Mouse (Mus musculus): ENCODE data around the gene Trim67. TPM values are rescaled to one million over a fixed set of nuclear protein-coding genes. Genes with fewer than 3 reads are reported as not detected.

Gene Trim67
- polyA plus RNA-seq, 2 experiments, result 0.03 to 0.05 TPM

GRCm38 (mm10) chr8:124810056-124810610 lies 17.2 kb downstream of the Trim67 start:
- H3K9me3 ChIP-seq (ENCODE audit: control insufficient read depth, low read length), result no peaks in the 10 kb centered on the region
- ATAC-seq (ENCODE audit: insufficient read depth), result no peak
- no peaks in the 10 kb centered on the region for H3K36me3 ChIP-seq (replicated peaks; ENCODE audit: control insufficient read depth, insufficient read depth, low read depth)
- WGBS (ENCODE audit: insufficient replicate concordance), result 24% methylated on average over 5 of the region's 5 CpGs
- H3K4me2 ChIP-seq (ENCODE audit: low read depth), result no peak overlapping the region
- no peak overlapping the region for H3K27ac ChIP-seq
- no peak for DNase-seq (ENCODE audit: low read depth in 3 of 3, low spot score in 3 of 3)
- no peak overlapping the region for H3K4me3 ChIP-seq (ENCODE audit: insufficient read depth in 1 of 2, low read depth in 2 of 2, low read length in 2 of 2)
- TF ChIP-seq EP300 (IDR thresholded peaks at IDR 0.05; ENCODE audit: low read depth), result no peak
- peak; percentile 53 for TF ChIP-seq CTCF (IDR thresholded peaks at IDR 0.05; ENCODE audit: low read depth)
- no peaks in the 10 kb centered on the region for H3K27me3 ChIP-seq (ENCODE audit: control insufficient read depth, insufficient read depth, low read length)
- no peak overlapping the region for H3K9ac ChIP-seq (replicated peaks)
- H3K4me1 ChIP-seq (replicated peaks; ENCODE audit: control insufficient read depth in 2 of 2, insufficient read depth in 2 of 2, low read length in 1 of 2), result no peaks in the 10 kb centered on the region

GRCm38 (mm10) chr8:124810689-124811394 lies 17.9 kb downstream of the Trim67 start:
- Histone ChIP-seq H3K27ac (no peak overlapping the region), H3K4me3 (ENCODE audit: insufficient read depth in 1 of 2, low read depth in 2 of 2, low read length in 2 of 2) (no peak overlapping the region), H3K36me3 (replicated peaks; ENCODE audit: control insufficient read depth, insufficient read depth, low read depth) (no peaks in the 10 kb centered on the region), H3K9ac (replicated peaks) (no peak overlapping the region), H3K4me1 (replicated peaks; ENCODE audit: control insufficient read depth in 2 of 2, insufficient read depth in 2 of 2, low read length in 1 of 2) (no peaks in the 10 kb centered on the region), H3K9me3 (ENCODE audit: control insufficient read depth, low read length) (no peaks in the 10 kb centered on the region), H3K4me2 (ENCODE audit: low read depth) (no peak overlapping the region), H3K27me3 (ENCODE audit: control insufficient read depth, insufficient read depth, low read length) (no peaks in the 10 kb centered on the region)
- ATAC-seq (ENCODE audit: insufficient read depth) (no peak), DNase-seq (ENCODE audit: low read depth in 3 of 3, low spot score in 3 of 3) (no peak)
- no peak for TF ChIP-seq EP300 (IDR thresholded peaks at IDR 0.05; ENCODE audit: low read depth)
- no peak for TF ChIP-seq CTCF (IDR thresholded peaks at IDR 0.05; ENCODE audit: low read depth)
- whole genome bisulfite sequencing (ENCODE audit: insufficient replicate concordance), result 42% methylated on average over 9 of the region's 9 CpGs

- Histone ChIP-seq H3K27me3 (ENCODE audit: control insufficient read depth, insufficient read depth, low read length) (no peaks in the 10 kb centered on the region), H3K9ac (replicated peaks) (no peak overlapping the region)
Observed at GRCm38 (mm10) chr8:124813326-124813725, 20.4 kb downstream of the Trim67 start.

GRCm38 (mm10) chr8:124815870-124816269 lies 23.0 kb downstream of the Trim67 start:
- H3K36me3 ChIP-seq (replicated peaks; ENCODE audit: control insufficient read depth, insufficient read depth, low read depth), result no peaks in the 10 kb centered on the region
- 0 out of 4 replicates have a peak, but pooled peaks cover 0 to 2% of the 10 kb centered on the region in 2 experiments for H3K4me1 ChIP-seq (replicated peaks; ENCODE audit: control insufficient read depth in 2 of 2, insufficient read depth in 2 of 2, low read length in 1 of 2)
- H3K4me3 ChIP-seq (ENCODE audit: insufficient read depth in 1 of 2, low read depth in 2 of 2, low read length in 2 of 2), result no peak overlapping the region
- no peak for TF ChIP-seq CTCF (IDR thresholded peaks at IDR 0.05; ENCODE audit: low read depth)
- TF ChIP-seq EP300 (IDR thresholded peaks at IDR 0.05; ENCODE audit: low read depth), result no peak
- no peak overlapping the region for H3K4me2 ChIP-seq (ENCODE audit: low read depth)
- no peak overlapping the region for H3K27ac ChIP-seq
- no peaks in the 10 kb centered on the region for H3K9me3 ChIP-seq (ENCODE audit: control insufficient read depth, low read length)
- H3K9ac ChIP-seq (replicated peaks), result no peak overlapping the region
- WGBS (ENCODE audit: insufficient replicate concordance), result 80% methylated on average over 12 of the region's 12 CpGs
- ATAC-seq (ENCODE audit: insufficient read depth) (no peak), DNase-seq (ENCODE audit: low read depth in 3 of 3, low spot score in 3 of 3) (no peak)
- no peaks in the 10 kb centered on the region for H3K27me3 ChIP-seq (ENCODE audit: control insufficient read depth, insufficient read depth, low read length)

More at GRCm38 (mm10) chr8:124813326-124813725, 20.4 kb downstream of the Trim67 start:
- Histone ChIP-seq H3K4me2 (ENCODE audit: low read depth) (no peak overlapping the region), H3K36me3 (replicated peaks; ENCODE audit: control insufficient read depth, insufficient read depth, low read depth) (no peaks in the 10 kb centered on the region), H3K4me3 (ENCODE audit: insufficient read depth in 1 of 2, low read depth in 2 of 2, low read length in 2 of 2) (no peak overlapping the region), H3K4me1 (replicated peaks; ENCODE audit: control insufficient read depth in 2 of 2, insufficient read depth in 2 of 2, low read length in 1 of 2) (no peaks in the 10 kb centered on the region), H3K9me3 (ENCODE audit: control insufficient read depth, low read length) (no peaks in the 10 kb centered on the region), H3K27ac (no peak overlapping the region)
- TF ChIP-seq CTCF (IDR thresholded peaks at IDR 0.05; ENCODE audit: low read depth) (no peak), EP300 (IDR thresholded peaks at IDR 0.05; ENCODE audit: low read depth) (no peak)
- no peak for DNase-seq (ENCODE audit: low read depth in 3 of 3, low spot score in 3 of 3)
- WGBS (ENCODE audit: insufficient replicate concordance), result 80% methylated on average over 4 of the region's 4 CpGs
- ATAC-seq (ENCODE audit: insufficient read depth), result no peak

GRCm38 (mm10) chr8:124816866-124817265 lies 24.0 kb downstream of the Trim67 start:
- H3K9me3 ChIP-seq (ENCODE audit: control insufficient read depth, low read length), result no peaks in the 10 kb centered on the region
- WGBS (ENCODE audit: insufficient replicate concordance), result 70% methylated on average over 11 of the region's 11 CpGs
- no peak overlapping the region for H3K4me3 ChIP-seq (ENCODE audit: insufficient read depth in 1 of 2, low read depth in 2 of 2, low read length in 2 of 2)
- H3K27me3 ChIP-seq (ENCODE audit: control insufficient read depth, insufficient read depth, low read length), result no peaks in the 10 kb centered on the region
- no peak overlapping the region for H3K27ac ChIP-seq
- H3K4me1 ChIP-seq (replicated peaks; ENCODE audit: control insufficient read depth in 2 of 2, insufficient read depth in 2 of 2, low read length in 1 of 2), result 0 out of 4 replicates have a peak, but pooled peaks cover 0 to 2% of the 10 kb centered on the region in 2 experiments
- H3K4me2 ChIP-seq (ENCODE audit: low read depth), result no peak overlapping the region
- H3K9ac ChIP-seq (replicated peaks), result no peak overlapping the region
- TF ChIP-seq EP300 (IDR thresholded peaks at IDR 0.05; ENCODE audit: low read depth) (no peak), CTCF (IDR thresholded peaks at IDR 0.05; ENCODE audit: low read depth) (no peak)
- ATAC-seq (ENCODE audit: insufficient read depth) (no peak), DNase-seq (ENCODE audit: low read depth in 3 of 3, low spot score in 3 of 3) (no peak)
- no peaks in the 10 kb centered on the region for H3K36me3 ChIP-seq (replicated peaks; ENCODE audit: control insufficient read depth, insufficient read depth, low read depth)
